Mouse (Mus musculus) lung, postnatal 14 days (tissue): ENCODE results near the gene Tars.

Experiments used
- DNase-seq: peaks from one replicate; pipeline ENCODE4 v3.0.0; 2021

Tars gene

GRCm38 (mm10) chr15:11360888-11361287, 38.6 kb downstream of the Tars start:
- DNase-seq: no peak

DNA sequence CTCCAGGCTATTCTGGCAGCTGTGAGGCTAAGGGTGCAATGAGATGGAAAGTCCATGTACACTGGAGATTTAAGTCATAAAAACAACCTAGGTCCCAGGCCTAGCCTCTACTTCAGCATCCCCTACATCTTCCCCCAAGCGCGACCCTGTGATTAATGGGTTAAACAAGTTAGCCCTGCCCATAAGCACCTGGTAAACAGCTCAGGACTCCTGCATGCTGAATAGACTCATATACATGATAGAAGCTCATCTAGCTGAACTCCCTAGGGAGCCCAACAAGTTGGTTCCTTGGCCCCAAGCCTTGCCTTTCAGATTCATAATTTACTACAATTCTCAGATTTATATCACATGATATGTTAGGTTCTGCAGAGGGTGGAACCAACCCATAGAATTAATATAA, 42.0 kb downstream of the Tars start:
- DNase-seq: no peak

DNA sequence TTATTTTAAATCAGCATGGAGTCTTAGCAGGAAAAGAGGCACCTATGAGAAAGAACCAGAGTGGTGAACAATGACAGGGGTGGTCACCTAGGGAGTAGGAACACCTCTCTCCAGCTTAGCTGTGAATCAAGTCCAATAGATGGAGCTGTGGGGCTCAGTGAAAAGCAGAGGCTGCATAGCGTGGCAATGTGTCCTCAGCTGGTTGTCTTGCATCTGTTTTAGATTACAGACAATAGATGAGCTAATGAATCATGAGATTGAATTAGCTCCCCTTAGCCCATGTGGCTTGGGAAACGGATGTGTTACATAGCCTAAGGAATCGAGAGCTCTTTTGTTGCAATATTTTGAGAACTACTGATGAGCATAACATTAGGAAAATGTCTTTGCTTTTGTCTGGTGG, 43.6 kb downstream of the Tars start:
- DNase-seq: no peak

- no peak for DNase-seq
These were observed 59.8 kb downstream of the Tars start for GRCm38 (mm10) chr15:11339467-11340180.
